Mouse (Mus musculus) embryonic fibroblast, embryonic 13.5 days (primary cell): ENCODE results near the gene Bcl2l12.

Experiments used
- CTCF ChIP-seq: IDR thresholded peaks from 2 replicates; pipeline ENCODE4 v1.5.1; 2011; ENCODE audit warnings: mild to moderate bottlenecking, control low read depth, low read length, moderate library complexity, borderline replicate concordance; ENCODE audit not compliant: insufficient read depth
- POLR2A ChIP-seq: IDR thresholded peaks from 2 replicates; pipeline ENCODE4 v1.6.1; 2011; ENCODE audit warnings: low read depth, mild to moderate bottlenecking, control low read depth, low read length, moderate library complexity

DNA sequence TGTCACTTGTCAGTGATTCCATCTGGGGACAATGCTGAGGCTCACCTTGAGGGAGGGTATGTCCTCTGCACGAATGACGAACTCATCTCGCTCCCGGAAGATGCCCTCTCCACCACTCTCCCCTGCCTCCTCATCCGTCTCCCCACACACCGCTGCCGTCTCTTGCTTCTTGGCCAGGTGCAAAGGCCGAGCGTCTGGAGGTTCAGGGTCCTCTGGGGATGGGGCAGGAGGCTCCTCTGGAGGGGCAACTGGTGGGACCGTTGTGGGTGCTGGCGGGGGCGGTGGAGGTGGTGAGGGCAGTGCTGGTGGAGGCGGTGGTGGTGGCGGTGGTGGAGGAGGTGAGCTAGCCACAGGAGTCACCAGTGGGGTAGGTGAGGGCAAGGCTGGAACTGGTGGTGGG is 44.8 kb upstream of the Bcl2l12 start:
- no peak for TF ChIP-seq CTCF
- no peak for TF ChIP-seq POLR2A
